Mouse (Mus musculus) right cerebral cortex, postnatal 36 days (tissue): ENCODE data around the gene Opcml.

ENCODE experiments used
- DNase-seq, 2 experiments: peaks; one replicate each; pipeline ENCODE4 v3.0.0; 2022; ENCODE audit warnings: low spot score in 2 of 2, mixed read lengths in 1 of 2

Opcml gene

GRCm38 (mm10) chr9:28011483-28011882 lies 220.9 kb downstream of the Opcml start:
- no peak for DNase-seq

- DNase-seq = peak in 1 of 2 experiments; percentile 18
Observed at GRCm38 (mm10) chr9:28012664-28013063, 222.1 kb downstream of the Opcml start.

DNA sequence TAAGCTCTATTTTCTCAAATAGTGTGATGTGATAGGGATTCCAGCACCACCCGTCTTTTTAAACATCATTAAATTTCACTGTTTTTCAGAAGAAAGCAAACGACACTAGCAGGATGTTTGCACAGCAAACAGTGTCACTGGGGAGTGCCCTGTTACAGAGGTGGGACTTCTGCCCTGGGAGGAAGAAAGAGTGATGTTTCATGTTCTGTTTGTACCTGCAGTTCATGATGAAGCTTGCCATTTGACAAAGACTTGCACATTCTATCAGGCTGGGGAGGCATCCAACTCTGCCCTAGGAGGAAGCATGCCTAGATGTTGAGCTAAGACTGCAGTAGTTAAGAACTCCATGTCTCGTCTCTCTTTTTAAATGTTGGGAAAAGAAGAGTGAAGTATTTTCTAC lies 222.6 kb downstream of the Opcml start:
- no peak for DNase-seq

GRCm38 (mm10) chr9:28028156-28028555 lies 237.6 kb downstream of the Opcml start:
- no peak for DNase-seq

GRCm38 (mm10) chr9:28028788-28029393 lies 238.3 kb downstream of the Opcml start:
- no peak for DNase-seq

DNA sequence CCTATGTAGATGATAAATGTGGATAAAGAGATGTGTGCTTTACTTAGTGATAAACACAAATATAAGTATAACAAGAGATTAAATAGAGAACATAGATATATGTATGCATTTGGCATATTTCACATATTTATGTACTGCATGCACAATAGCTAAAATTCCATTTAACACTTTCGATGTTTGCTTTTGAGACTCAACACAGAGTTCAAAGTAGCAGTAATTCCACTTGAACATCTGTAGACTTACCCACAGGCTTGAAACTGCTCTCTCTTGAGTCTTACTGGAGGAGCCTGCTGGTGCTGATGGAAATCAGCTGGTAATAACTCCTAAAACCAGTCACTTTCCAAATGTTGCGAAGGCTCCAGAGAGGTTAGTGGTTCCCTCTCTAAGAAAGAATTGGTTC lies 258.6 kb downstream of the Opcml start:
- no peak for DNase-seq

DNA sequence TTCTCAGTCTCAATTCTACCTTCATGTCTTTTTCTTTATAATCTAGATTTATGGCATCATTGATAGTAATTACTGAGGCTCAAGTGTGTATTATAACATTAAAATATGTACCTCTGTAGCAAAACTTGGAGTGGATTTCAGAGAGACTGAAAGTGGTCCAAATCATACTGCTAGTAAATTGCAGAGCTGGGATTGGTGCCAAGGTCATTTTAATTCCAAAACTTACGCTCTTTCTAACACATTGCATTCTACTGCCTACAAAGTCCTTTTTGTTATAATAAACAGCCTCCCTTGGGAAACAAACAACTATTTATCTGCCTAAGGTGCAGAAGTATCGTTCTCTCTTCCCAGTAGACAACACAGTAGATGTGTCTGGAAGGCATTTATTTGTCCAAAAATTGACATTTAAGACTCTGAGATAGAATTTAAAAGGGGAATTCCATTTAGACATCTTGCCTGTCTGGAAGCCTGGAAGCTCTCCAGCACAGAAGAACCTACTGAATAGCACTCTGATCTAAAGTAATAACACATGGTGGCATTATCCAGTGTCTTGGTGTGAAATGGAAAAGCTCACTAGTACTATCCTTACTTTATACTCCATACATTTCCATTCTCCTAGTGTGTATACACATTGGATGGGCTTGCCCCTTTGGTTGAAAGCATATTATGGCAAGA lies 266.7 kb downstream of the Opcml start:
- DNase-seq = no peak

- DNase-seq = no peak
Observed at GRCm38 (mm10) chr9:28065126-28065525, 274.6 kb downstream of the Opcml start.

- no peak for DNase-seq
Observed at GRCm38 (mm10) chr9:28080694-28081093, 290.1 kb downstream of the Opcml start.

DNA sequence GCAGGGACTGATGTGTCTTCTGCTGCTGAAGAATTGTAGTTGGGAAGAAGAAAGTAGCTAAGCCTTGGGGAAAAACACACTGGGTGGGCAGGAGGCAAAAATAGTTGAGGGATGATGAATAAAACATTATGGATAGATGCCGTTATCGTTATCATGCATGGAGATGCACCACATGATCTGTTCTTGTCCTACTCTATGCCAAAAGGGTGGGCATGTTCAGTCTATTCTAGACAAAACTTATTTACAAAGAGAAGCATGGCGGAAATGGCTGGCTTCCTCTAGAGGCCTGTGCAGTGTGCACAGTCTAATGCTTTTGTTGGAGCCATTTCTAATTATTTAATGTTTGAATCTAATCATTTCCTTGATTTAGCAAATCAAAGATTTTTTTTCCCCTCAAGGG lies 293.2 kb downstream of the Opcml start:
- no peak for DNase-seq

DNA sequence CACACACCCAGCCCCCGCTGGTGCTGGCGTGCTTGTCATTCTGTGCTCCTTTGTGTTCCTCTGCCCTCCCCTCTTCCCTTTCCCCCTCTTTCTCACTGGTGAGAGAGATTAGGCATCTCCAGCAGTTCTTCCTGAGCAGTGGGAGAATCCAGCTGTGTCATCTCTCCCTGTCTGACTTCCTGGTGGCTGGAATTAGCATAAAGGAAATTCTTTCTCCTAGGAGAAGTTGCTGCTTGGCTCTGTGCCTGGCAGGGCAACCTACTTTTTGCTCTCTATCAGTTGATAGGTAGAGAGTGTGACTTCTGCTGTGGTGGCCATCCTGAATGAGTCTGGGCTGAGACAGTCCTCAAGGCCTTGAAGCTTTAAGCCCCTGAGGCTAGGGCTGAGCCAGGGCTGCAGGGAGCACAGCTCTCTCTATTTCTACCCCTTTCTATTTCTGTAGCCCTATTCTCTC lies 293.7 kb downstream of the Opcml start:
- DNase-seq = peak in 1 of 2 experiments; percentile 17

DNA sequence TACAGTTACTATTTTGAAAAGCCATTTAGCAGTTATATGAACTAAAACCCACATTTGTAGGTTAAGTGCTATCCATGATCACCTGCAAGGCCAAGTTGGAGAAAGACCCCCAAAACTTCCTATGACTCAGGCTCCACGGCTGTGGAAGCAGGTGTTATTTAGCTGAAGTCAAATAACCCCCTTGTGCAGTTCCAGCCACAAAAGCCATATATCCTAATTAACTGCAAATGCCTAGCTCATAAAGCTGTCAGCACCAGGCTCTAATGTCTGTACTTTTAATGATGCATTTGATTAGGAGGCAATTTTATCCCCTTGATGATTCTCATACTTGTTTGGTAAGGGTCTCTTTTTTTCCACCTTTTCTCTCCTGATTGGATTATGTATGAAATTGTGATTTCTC lies 300.8 kb downstream of the Opcml start:
- DNase-seq = no peak

DNA sequence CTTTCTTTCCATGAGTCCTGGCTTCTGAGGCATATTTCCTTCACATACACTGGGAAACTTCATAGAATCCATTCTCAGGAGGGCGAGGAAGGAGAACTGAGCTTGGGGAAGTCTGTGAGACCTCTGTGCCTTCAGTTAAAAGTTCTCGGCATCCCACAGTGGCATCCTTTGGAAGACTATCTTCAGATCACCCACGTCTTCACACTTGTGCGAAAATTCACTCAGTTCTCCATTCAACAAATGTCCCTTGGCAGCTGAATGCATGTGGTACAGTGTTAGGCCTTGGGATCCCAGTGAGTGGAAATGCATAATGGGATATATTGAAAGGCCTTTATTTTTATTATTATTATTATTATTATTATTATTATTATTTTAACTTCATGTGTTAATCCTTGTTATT lies 304.1 kb downstream of the Opcml start:
- no peak for DNase-seq

GRCm38 (mm10) chr9:28096204-28096603 lies 305.6 kb downstream of the Opcml start:
- DNase-seq = no peak

GRCm38 (mm10) chr9:28101981-28102380 lies 311.4 kb downstream of the Opcml start:
- no peak for DNase-seq

GRCm38 (mm10) chr9:28121858-28122257 lies 331.3 kb downstream of the Opcml start:
- DNase-seq = no peak

DNA sequence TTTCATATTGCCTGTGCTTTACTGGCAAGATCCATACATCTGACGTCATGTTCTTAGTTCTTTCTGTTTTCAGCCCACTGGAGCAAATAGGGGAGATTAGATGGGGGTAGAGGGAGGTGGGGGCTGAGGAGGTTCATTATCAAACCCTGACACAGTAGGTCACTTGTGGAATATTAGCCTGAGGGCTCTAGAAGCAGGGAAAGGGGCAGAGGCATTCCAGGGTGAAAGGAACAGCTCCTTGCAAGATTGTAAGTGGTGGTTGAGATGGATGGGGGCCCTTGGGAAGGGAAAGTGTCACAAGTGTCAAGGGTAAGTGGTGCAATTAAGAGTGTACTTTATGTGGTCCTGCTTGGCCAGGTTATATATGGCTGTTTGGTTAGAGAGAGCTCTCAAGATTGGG lies 338.2 kb downstream of the Opcml start:
- DNase-seq = no peak

DNA sequence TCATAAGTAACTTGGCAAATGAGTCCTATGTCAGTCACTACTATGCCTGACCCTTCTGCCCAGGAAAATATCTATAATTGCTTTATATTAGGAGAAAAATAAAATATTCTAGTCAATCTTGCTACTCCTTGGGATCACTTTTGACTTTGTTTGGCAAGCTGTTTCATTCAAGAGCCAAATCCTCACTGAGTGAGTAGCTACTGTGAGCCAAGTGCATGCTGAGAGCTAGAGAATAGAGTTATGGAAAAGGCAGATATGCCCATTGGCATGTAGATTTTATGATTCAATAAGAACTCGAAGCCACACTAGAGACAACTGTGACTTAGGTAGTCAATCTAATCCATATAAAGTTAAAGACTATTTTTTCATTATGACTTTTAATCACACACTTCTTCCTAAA lies 340.9 kb downstream of the Opcml start:
- no peak for DNase-seq

- no peak for DNase-seq
Observed at GRCm38 (mm10) chr9:28136614-28137013, 346.0 kb downstream of the Opcml start.

GRCm38 (mm10) chr9:28139957-28140597 lies 349.5 kb downstream of the Opcml start:
- no peak for DNase-seq

DNA sequence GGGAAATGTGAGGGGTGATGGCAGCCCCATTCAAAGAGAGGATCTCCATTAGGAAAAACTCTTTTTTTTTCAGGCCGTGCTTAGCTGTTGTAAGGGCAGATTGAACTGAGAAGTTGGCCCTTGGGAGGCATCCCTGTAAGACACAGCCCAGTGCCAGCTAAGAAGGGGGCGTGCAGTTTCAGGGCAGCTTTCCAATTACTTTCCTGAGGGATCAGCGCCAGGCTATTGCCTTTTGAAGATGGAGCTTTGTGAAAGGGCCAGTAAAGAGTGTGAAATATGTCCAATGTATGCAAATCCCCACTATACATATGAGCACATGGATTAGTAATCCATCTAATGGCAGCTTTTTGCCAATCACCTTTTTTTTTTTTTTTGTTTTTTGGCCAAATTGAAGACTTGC lies 358.9 kb downstream of the Opcml start:
- DNase-seq = peak in 1 of 2 experiments; percentile 7

- no peak for DNase-seq
Observed at GRCm38 (mm10) chr9:28153748-28154147, 363.2 kb downstream of the Opcml start.

DNA sequence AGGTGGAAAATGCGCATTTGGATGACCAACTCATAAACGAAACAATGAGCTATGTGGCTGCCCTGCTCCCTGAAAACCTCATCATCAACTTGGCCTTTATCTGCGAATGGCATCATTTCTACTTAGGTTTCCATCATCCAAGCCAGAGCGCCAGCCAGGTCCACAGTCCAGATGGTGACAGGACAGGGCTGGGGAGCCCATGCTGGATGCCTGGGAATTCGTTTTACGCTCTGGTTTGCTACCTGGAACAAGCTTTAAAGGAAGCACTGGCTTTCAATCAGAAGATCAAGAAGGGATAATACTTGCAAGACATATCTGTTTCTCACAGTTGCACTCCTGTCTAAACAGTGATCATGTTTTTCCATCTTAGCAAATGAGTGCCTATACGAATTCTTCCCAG lies 366.5 kb downstream of the Opcml start:
- no peak for DNase-seq
